Mouse (Mus musculus): ENCODE results near the gene Tmem254c.
"Not testable (repeated sequence)": the region's sequence is repeated elsewhere in the genome, so short reads cannot be mapped to it uniquely, and the experiment has no call there.

Gene Tmem254c

DNA sequence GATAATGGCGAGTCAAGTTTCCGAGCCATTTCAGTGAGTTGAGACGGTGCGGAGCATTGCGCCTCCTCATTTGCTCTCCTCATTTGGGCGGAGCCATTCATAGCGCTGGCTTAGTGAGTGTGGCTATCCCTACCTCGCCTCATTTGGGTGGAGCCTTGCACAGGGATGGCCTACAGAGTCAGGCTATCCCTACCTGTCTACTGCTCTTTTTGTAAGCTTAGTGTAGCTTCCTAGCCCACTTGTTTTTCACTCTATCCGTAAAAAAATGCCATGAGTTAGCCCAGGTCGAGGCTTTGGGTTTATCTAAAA, at the start of gene Tmem254c:
TSS of gene Tmem254c (minus strand) at position 31 of the 309 bp plus-strand sequence.
- DNase-seq (ENCODE audit: low spot score), result not testable (repeated sequence)

DNA sequence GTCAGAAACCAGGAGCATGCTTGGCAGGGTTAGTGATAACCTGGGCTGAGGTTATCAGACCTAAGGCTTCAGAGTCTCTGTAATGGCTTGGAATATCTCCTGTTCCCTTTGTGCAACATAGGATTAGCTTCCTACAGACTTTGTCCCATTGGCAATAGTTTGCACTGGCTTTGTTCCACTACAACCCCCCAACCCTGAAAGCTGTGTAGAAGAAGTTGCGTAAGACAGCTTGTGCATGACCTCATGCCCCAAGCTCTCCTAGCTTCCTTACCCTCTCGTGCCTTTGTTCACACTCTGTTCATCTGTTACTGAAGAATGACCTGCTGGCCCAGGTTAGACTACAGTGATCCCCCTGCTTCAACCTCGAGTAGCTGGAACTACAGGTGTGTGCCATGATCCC, 30.5 kb upstream of the Tmem254c start:
- DNase-seq (ENCODE audit: low spot score), result not testable (repeated sequence)

DNA sequence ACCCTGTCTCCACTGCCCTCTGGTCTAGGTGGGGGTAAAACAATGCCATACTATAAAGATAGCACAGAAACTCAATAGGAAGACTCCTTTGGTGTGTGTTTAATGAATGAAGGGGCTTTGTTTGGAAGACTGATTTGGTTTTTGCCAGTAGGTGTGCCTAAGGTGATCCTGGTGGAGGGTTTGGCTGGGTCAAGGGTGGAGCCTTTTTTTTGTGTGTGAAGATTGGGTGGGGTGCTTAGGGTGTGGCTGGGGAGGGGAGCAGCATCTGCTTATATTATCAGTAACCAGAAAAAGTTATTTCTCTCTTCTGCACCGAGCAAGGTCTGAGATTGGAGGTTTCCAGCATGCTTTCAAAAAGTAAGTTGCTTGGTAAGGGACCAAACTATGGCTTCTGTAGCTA, 14.8 kb upstream of the Tmem254c start, which contains the start of gene Cphx3:
TSS of gene Cphx3 (plus strand) at position 301 of the 400 bp plus-strand sequence.
- not testable (repeated sequence) for DNase-seq (ENCODE audit: low spot score)

DNA sequence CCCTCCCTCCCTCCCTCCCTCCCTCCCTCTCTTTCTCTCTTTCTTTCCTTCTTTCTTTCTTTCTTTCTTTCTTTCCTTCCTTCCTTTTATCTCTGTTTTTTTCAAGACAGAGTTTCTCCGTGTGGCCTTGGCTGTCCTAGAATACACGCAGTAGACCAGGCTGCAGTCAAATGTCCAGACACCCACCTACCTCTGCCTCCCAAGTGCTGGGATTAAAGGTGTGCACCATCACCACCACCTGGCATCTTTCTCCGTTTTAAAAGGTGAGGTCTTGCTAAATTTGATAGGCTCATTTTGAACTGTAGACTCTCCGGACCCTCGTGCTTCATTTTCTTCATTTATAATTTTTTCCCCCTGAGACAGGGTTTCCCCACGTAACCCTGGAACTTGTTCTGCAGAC, 14.1 kb upstream of the Tmem254c start, which contains the start of gene Cphx2:
TSS of gene Cphx2 (plus strand) at position 301 of the 400 bp plus-strand sequence.
- DNase-seq (ENCODE audit: low spot score), result not testable (repeated sequence)

DNA sequence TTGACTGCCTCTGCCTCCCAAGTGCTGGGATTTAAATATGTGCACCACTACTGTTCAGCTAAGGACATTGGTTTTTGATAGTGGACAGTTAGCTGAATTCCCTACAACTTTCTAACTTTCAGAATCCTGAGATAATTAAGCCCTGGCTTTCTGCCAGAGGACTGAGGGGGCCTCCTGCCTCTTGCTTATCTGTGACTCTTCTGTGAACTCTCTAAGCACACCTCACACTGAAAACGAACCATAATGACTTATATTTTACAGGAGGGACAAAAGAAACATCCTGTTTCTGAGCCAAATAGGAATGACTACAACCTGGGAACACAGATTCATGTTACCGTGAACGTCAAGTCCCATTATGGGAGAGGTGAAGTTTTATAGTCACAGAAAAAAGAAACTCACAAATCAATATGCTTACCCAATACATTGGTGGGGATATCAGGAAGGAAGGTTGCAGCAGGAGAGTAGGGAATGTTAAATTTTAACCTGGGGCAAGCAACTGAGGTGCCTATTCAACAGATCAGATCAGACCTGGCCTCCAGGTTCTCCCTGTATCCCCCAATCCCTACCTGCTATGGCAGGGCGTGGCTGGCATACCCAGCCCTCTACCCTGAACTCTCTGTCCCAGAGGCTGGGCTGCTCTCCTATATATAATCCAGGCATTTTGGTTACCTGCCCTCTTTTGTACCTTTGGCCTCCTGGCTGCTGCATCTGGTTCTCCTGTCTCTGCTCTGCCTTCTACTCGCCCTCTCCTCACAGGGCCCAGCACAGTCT, 9.7 kb upstream of the Tmem254c start:
- DNase-seq (ENCODE audit: low spot score), result not testable (repeated sequence)

DNA sequence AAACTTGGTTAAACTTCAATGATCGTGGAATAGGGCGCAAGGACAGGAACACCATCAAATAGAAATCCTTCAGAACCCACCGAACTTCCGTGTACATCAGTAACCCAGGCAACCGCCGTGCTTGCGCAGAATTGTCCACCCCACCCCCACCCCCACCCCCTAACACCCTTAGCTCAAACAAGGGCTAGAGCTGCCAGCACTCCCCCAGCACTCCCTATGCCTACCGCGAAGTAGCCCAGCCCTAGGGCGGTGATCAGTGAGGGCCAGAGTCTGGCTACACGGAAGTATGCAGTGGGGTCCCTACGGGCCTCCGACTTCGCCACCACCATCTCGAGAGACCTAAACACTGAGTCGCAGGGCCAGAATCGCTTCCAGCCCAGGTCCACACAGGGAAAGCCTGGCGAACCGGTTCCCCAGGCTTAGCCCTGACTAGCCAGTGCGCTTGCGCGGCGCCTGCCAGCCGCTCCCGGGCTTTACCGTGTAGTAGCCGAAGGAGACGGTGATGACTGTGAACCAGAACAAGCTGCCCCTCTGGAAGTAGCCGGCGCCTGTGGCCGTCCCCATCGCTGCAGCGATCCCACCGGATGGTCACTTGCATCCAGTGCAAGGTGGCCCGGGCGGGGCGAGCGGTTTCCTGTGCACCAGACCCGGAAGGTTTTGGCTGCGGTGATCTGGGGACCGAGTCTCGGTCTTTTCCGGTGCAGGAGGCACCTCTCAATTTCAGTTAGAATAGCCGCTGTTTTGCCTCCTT, 406 bp downstream of the Tmem254c start:
- not testable (repeated sequence) for DNase-seq (ENCODE audit: low spot score)

DNA sequence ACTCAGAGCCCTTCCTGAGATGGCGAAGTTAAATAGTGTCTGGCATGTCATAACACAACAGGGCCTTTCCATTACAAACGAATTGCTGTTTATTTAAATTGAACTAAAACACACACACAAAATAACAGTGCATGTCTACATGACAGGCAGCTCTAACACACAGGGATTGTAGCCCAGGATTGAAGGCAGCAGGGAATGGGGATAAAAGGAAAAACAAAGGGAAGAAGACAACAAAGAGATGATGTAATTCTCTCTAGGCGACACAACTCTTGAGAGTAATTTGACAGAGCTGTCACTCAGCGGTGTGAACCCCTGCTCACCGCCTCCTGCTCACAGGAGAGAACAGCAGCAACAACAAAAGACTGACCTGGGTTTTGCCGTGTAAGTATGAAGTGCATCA, 7.8 kb downstream of the Tmem254c start:
- DNase-seq (ENCODE audit: low spot score), result not testable (repeated sequence)

DNA sequence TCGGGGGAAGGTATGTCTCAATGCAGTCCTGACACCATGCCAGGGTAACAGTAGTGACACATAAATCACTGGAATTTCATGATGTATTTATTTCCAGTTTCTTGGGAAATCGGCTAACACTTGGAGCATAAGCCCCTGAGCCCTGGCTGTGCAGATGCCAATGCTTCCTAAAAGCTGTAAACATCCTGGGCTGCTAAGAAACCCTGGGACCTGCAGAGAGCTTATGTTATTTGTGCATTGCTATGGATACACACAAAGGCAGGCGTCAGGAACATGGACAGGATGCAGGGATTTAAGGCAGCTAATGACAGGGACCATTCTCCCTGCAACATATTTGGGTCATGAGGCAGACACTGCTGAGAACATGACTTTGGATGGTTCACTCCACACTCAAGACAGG, 9.0 kb downstream of the Tmem254c start:
- DNase-seq (ENCODE audit: low spot score), result not testable (repeated sequence)

DNA sequence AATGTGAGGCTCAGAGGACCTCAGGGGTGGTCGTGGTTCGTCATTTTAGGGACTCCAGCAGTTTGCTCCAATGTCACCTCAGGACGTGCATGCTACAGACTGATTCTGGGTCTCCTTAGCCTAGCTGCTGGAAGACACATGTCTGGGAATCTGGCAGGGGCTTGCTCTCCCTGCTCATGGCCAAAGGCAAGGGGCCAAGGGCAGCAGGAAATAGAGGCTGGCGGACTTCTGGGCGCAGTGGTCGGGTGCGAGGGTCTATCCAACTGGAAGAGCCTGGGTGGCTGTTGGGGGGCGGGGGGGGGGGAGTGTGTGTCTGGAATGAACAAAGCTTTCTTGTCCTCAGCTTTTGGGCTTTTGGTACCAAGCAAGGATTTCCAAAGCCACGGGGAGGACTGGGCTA, 18.4 kb downstream of the Tmem254c start:
- not testable (repeated sequence) for DNase-seq (ENCODE audit: low spot score)

DNA sequence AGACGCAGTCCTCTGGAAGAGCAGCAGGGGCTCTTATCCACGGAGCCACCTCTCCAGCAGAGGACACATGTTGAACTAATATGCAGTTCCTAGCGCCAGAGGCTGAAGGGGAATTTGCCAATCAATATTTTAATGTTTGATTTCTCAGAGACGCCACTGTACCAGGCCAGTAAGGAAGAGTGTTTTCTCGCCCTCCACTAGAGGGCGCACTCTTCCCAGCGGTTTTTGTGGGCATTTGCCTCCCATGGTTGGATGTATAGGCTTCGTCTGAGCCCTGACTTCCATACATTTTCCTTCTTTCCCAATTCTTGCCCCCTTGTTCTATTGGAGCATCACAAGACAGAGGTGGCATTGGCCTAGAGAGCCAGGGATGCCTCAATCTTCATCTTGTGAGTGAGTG, 20.1 kb downstream of the Tmem254c start:
- not testable (repeated sequence) for DNase-seq (ENCODE audit: low spot score)

DNA sequence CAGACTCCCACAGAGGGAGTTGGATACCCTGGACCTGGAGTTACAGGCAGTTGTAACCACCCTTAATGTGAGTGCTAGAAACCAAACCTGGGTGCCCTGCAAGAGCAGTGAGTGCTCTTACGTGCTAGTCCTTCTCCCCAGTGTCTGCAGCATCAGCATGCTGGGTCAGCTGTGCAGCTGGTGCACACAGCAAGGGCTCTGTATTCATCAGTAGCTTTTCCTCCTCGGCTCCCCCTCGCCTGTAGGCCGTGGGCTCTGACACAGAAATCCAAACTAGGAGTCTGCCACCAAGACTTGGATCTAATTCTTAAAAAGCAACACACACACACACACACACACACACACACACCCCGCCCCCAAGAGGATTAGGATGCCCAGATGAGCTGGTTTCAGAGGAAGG, 22.1 kb downstream of the Tmem254c start:
- DNase-seq (ENCODE audit: low spot score), result not testable (repeated sequence)

DNA sequence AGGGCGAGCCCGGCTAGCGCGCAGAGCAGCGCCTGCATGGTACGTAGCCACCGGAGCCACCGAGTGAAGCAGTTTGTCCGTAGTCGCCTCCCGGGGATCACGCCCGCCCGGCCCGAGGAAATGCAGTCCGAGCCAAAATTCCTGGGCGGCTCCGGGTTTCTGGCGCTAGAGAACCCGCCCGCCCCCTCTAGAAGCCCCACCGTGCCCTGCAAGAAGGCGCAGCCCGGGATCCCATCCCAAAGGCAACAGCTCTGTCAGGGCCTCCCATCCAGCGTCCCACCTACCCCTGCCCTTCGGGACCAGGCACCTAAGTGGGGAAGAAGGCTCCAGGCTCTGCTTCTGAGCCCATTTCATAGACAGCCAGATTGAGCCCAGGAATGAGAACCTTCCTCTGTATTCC, 24.5 kb downstream of the Tmem254c start, which contains the start of gene Gm9780:
TSS of gene Gm9780 (minus strand) at position 101 of the 400 bp plus-strand sequence.
- DNase-seq (ENCODE audit: low spot score), result not testable (repeated sequence)

DNA sequence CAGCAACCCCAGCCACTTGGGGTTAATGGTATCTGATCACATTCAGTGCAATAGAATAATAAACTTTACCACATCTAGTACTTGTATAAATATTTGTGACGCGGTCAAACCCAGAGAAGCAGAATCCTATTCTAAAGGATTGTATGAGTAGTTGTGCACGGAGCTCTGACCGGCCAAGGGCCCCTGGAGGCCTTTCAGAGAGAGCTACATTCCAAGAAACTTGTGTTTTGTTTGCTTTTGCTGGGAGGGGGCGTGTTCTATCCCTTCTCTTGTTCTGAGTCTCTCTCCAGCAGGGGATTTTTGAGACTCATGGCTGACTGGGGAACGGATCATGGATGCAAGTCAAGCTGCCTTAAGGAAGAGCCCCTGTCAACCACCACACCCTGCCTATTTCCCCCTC, 31.7 kb downstream of the Tmem254c start:
- DNase-seq (ENCODE audit: low spot score), result not testable (repeated sequence)

DNA sequence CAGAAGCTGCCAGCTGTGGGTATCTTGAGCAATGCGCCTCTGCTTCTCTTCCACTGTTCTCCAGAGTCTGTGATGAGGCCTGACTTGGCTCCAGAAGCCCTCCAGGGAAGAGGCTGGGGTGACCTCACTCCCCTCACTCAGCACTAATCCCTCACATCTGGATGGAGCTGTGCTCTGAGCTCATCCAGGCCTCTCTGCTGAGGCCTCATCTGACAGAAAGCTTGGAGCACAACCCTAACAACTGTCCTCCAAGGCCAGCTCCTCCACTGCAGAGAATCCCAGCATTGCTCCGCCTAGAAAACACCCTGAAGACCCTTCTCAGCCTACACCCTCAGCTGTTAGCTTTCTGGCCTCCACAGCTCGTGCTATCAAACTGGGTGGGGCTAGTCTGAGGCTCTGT, 32.8 kb downstream of the Tmem254c start:
- DNase-seq (ENCODE audit: low spot score), result not testable (repeated sequence)

DNA sequence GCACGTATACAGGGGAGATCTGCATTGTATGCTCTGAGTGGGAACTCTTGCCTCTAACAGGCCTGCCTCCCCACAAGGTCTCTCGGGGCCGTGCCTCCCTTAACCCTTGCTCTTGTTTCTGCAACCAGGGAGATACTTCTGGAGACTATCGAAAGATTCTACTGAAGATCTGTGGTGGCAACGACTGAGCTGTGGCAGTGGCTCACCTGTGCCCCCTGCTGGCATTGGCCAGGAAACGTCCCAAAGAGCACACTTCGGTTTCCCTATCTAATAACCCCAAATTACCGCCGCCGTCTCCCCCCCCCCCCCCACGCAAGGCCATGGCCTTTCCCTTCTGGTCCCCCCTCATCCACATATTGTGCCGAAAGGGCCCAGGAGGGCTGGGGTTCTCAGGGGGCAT, 41.5 kb downstream of the Tmem254c start:
- DNase-seq (ENCODE audit: low spot score), result not testable (repeated sequence)

DNA sequence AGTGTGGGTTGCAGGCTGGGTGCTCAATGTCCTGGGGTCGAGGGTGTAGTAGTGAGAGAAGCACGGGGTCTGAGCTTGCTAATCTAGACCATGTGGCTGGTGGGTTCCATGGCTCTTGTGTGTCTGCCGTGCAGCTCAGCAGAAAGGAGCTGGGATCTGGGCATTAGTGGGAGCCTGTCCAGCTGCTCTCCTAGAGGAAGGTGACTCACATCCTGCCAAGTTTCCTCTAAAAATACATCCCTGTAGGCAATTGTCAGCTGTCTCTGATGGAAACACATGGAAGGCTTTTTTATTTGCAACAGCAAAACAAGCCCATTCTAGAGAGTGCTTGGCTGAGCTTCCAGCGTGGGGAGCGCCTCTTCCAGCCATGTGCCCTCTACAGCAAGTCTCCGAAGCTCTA, 44.3 kb downstream of the Tmem254c start:
- DNase-seq (ENCODE audit: low spot score), result not testable (repeated sequence)

DNA sequence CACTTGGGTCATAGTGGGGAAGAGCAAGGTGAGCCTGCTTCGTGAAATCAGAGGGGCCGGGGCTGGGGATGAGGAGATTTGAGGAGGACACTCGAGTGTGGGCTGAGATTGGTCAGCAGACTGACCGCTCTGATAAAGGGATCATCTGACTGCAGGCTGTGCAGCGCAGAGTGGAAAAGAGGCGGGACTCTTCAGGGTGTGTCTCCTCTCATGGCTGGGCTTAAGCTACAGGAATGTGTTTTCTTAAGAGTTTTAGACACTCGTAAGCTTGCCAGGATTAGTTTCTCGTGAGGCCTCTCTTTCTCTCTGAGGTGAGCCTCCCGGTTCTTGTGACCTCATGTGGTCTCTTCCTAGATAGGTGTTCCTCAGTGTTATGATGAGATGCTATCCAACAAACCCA, 45.6 kb downstream of the Tmem254c start:
- not testable (repeated sequence) for DNase-seq (ENCODE audit: low spot score)

DNA sequence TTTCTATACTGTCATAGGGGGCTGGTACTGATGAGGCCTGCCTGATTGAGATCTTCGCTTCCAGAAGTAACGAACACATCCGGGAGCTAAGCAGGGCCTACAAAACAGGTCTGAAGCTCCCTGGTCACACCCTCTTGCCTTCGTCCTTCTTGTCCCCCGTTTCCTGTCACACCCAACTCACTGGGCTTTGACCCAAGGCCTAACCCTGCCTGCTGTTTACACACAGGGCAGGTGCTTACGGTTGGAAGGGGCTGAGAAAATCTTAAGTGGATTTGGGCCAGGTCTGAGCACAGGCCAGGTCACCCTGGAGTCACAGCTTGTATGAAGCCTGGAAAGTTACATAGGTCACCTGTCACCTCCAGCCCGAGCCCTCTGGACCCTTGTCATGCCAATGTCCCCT, 50.7 kb downstream of the Tmem254c start:
- DNase-seq (ENCODE audit: low spot score), result not testable (repeated sequence)
